Mouse (Mus musculus) cerebellum, adult 2 months (tissue): ENCODE measurements around the gene Olfr1347. TPM values are rescaled to one million over a fixed set of nuclear protein-coding genes. Genes with fewer than 3 reads are reported as not detected.

Experiments used
- DNase-seq, 2 experiments: peaks; one replicate each; pipeline ENCODE4 v3.0.0; 2021
- H3K27ac ChIP-seq: fragments of 200-500 bp; 2 replicates; pipeline ENCODE4 v1.5.1; 2012; ENCODE audit warnings: low read length, control low read depth, inconsistent platforms; ENCODE audit not compliant: insufficient read depth
- H3K27me3 ChIP-seq: fragments of 200-500 bp; 2 replicates; pipeline ENCODE4 v1.6.1; 2012; ENCODE audit warnings: inconsistent platforms, mild to moderate bottlenecking, low read length, moderate library complexity; ENCODE audit not compliant: control insufficient read depth, insufficient read depth
- H3K4me1 ChIP-seq: fragments of 200-500 bp; 2 replicates; pipeline ENCODE4 v1.6.1; 2011; ENCODE audit warnings: low read length; ENCODE audit not compliant: control insufficient read depth, insufficient read depth
- H3K4me3 ChIP-seq: fragments of 200-500 bp; replicated peaks from 2 replicates; pipeline ENCODE3; 2011; ENCODE audit warnings: mild to moderate bottlenecking, low read depth, low read length, control low read depth; ENCODE audit not compliant: insufficient read depth
- CTCF ChIP-seq: fragments of 200-500 bp; IDR thresholded peaks from 2 replicates; pipeline ENCODE4 v1.5.1; 2011; ENCODE audit warnings: low read depth, mild to moderate bottlenecking, control low read depth, low read length, moderate library complexity, borderline replicate concordance; ENCODE audit not compliant: insufficient read depth
- POLR2A ChIP-seq: fragments of 200-500 bp; IDR thresholded peaks from 2 replicates; pipeline ENCODE4 v1.6.1; 2011; ENCODE audit warnings: low read length, control low read depth, borderline replicate concordance; ENCODE audit not compliant: insufficient read depth
- WGBS: fragments of 180-500 bp; shearing (Covaris S2); methylation state at CpG from one replicate; pipeline ENCODE4 v1.1.7; 2018; 5-methylcytosine and 5-hydroxymethylcytosine counted together
- polyA plus RNA-seq: library from polyadenylated mRNA; depleted of rRNA; stranded (reverse); fragments of >200 nt; gene quantifications from 2 replicates; pipeline ENCODE4 v1.2.3, GENCODE M21; 2012; rRNA removed

The Olfr1347 gene
- polyA plus RNA-seq, 1 experiment = not detected

DNA sequence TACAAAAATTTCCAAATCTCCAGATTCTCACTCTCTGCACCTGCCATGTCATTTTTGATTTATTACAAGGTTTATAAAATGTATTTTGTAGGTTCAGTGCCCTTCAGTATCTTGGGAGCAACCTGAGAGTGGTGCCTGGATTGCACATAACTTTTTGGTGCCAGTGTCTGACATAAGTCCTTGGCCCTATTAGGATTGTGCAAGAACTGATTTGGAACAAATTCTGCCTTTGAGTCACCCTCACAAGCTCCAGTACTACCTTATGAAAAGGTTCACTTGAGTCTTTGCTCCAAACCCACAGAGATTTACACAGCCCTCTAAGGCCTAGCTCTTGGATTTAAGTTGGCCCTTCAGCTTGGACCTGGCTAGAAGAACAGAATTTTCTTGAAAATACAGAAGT lies 32.6 kb downstream of the Olfr1347 start, which contains the start of gene Olfr1346:
TSS of gene Olfr1346 (plus strand) at position 151 of the 400 bp plus-strand sequence.
- no peak within 1 kb of the TSS for H3K27ac ChIP-seq
- H3K4me3 ChIP-seq = no peak within 1 kb of the TSS
- no peak for TF ChIP-seq POLR2A
- no peak for TF ChIP-seq CTCF
- H3K27me3 ChIP-seq = no peaks in the 10 kb centered on the region
- H3K4me1 ChIP-seq = no peaks in the 10 kb centered on the region
- no peak for DNase-seq

DNA sequence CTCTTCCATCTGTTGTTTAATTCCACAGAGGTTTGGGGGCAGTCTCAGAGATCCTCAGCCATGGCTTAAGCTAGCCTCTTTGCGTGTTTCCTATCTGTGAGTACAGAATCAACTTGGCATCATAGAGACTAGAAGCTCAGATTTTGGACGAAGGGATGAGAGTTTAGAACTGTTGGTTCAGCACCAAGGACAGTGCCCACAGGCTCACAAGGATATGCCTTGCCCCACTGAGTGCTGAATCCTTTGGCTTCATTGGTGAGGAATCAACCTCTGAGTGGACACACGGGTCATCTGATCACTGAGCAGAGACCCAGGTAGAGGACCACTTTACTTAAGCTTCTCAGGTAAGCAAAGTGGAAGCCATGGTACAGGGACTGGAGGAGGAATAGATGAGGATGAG lies 43.2 kb downstream of the Olfr1347 start:
- DNase-seq = no peak
- Histone ChIP-seq H3K4me3 (no peak overlapping the region), H3K4me1 (no peaks in the 10 kb centered on the region), H3K27me3 (no peaks in the 10 kb centered on the region), H3K27ac (no peak overlapping the region)
- 23% methylated on average over 3 of the region's 3 CpGs for WGBS
- TF ChIP-seq POLR2A (no peak), CTCF (no peak)

DNA sequence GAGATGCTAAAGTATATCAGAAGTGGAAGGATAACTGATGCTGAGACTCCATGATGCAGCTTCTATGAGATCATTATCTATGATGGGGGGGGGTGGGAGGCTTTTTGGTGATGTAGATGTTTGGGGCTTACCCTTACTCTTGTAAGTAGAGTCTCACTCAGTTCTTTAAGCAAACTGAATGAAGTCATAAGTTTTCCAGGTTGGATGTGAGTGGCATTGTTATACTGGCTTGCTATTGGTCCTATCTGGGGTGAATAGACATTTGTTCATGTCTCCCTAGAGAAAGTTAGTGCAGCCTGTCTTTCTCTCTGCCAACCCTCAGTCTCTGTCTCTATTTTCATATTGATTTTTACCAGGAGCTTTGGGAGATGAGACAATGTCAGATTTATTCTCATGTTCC lies 43.7 kb downstream of the Olfr1347 start, which contains the start of gene Olfr1336:
TSS of gene Olfr1336 (plus strand) at position 301 of the 400 bp plus-strand sequence.
- TF ChIP-seq CTCF (no peak), POLR2A (no peak)
- DNase-seq = no peak
- no peaks in the 10 kb centered on the region for H3K4me1 ChIP-seq
- H3K27ac ChIP-seq = no peak within 1 kb of the TSS
- no peaks in the 10 kb centered on the region for H3K27me3 ChIP-seq
- H3K4me3 ChIP-seq = no peak within 1 kb of the TSS

DNA sequence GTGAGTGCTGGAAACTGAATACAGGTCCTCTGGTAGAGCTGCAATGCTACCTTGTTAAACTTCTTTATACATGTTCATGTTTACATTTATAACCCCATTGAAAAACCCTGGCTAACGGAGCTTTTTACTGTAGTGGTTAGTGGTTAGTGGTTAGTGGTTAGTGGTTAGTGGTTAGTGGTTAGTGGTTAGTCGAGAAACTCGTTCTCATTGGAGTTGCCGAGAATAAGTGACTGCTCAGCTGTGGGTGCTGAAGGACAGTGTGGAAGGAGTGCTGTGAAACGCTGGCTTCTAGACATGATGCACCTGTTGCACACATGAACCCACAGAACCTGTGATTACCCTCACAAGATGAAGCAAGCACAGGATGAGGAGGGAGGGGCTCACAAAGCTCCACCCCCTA lies 51.8 kb downstream of the Olfr1347 start:
- no peak for TF ChIP-seq POLR2A
- no peak for TF ChIP-seq CTCF
- WGBS = 91% methylated on average over 5 of the region's 5 CpGs
- H3K4me1 ChIP-seq = no peaks in the 10 kb centered on the region
- no peak for DNase-seq
- no peak overlapping the region for H3K27ac ChIP-seq
- H3K27me3 ChIP-seq = no peaks in the 10 kb centered on the region
- H3K4me3 ChIP-seq = no peak overlapping the region

DNA sequence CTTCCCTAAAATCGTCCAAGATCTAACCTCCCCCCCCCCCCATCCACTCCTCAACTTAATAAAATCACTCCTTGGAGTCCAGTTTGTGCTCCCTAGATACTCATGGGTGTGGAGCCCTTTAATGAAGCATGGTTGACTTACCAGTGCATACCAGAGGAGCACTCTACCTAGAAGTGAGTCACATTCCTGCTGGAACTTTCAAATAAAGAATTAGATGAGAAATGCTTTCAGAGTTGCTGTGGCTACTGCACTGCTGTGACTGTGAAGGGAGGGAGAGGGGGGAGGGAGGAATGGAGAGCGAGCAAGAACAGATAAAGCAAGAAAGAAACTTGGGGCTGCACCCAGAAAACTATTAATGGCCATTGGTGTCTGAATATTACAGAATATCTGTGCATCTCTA lies 58.4 kb downstream of the Olfr1347 start:
- no peak overlapping the region for H3K4me3 ChIP-seq
- 28% methylated on average over 2 of the region's 2 CpGs for WGBS
- no peak overlapping the region for H3K27ac ChIP-seq
- no peak for TF ChIP-seq POLR2A
- TF ChIP-seq CTCF = no peak
- H3K4me1 ChIP-seq = no peaks in the 10 kb centered on the region
- no peaks in the 10 kb centered on the region for H3K27me3 ChIP-seq
- no peak for DNase-seq

DNA sequence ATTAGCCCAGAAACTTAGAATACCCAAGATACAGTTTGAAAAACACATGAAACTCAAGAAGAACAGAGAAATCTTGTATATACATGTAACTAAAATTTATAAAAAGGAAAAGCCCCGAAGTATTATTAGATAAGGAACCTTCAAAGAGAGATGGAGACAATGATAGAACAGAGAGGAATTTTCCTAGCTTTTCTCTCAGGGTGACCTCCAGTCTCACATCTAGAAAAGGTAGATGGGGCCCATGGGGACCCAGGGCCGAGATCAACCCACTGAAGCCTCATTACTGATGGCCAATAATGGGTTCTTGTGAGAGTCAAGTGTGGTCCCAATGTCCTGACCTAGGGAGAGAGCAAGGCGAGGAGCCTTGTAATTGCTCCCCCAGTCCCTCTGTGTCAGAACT lies 61.2 kb downstream of the Olfr1347 start, which contains the start of gene Olfr1344:
TSS of gene Olfr1344 (plus strand) at position 301 of the 400 bp plus-strand sequence.
- DNase-seq = no peak
- no peak for TF ChIP-seq POLR2A
- no peak for TF ChIP-seq CTCF
- Histone ChIP-seq H3K27ac (no peak within 1 kb of the TSS), H3K4me3 (no peak within 1 kb of the TSS), H3K27me3 (no peaks in the 10 kb centered on the region), H3K4me1 (no peaks in the 10 kb centered on the region)
- 79% methylated on average over 3 of the region's 3 CpGs for WGBS

Other genes starting within 250 kb of the Olfr1347 start
- not detected in 2 replicates for gene Epp13, start 247.0 kb downstream of the Olfr1347 start, polyA plus RNA-seq
- 7.9 and 8.8 TPM in 2 replicates for gene Zfp667, start 213.2 kb downstream of the Olfr1347 start, polyA plus RNA-seq
- gene Zfp583, start 168.5 kb downstream of the Olfr1347 start, polyA plus RNA-seq = 5.6 and 6.9 TPM in 2 replicates
- gene Gm3854, start 156.0 kb downstream of the Olfr1347 start, polyA plus RNA-seq = 3.0 and 3.2 TPM in 2 replicates
- gene Zfp78, start 136.5 kb downstream of the Olfr1347 start, polyA plus RNA-seq = 4.7 and 5.6 TPM in 2 replicates
- 8.7 and 9.4 TPM in 2 replicates for gene Zfp28, start 116.5 kb downstream of the Olfr1347 start, polyA plus RNA-seq
- gene Smim17, start 101.0 kb downstream of the Olfr1347 start, polyA plus RNA-seq = 16.1 and 19.1 TPM in 2 replicates
- 0.22 and 0.31 TPM in 2 replicates for gene Gm20715, start 89.5 kb downstream of the Olfr1347 start, polyA plus RNA-seq
- 2.3 and 2.7 TPM in 2 replicates for gene Olfr1344, start 61.1 kb downstream of the Olfr1347 start, polyA plus RNA-seq
- not detected in 2 replicates for gene Olfr1336, start 43.6 kb downstream of the Olfr1347 start, polyA plus RNA-seq
- gene Olfr1346, start 32.7 kb downstream of the Olfr1347 start, polyA plus RNA-seq = not detected in 2 replicates
- not detected in 2 replicates for gene Olfr5, start 12.8 kb downstream of the Olfr1347 start, polyA plus RNA-seq
- gene Olfr1348, start 9.0 kb upstream of the Olfr1347 start, polyA plus RNA-seq = not detected in 2 replicates
- gene Olfr1349, start 23.2 kb upstream of the Olfr1347 start, polyA plus RNA-seq = not detected in 2 replicates
- not detected in 2 replicates for gene Olfr1350, start 65.1 kb upstream of the Olfr1347 start, polyA plus RNA-seq
- 4.4 and 5.6 TPM in 2 replicates for gene Zim1, start 196.7 kb upstream of the Olfr1347 start, polyA plus RNA-seq
- 195 TPM in 2 replicates for gene Peg3, start 230.7 kb upstream of the Olfr1347 start, polyA plus RNA-seq
- gene Usp29, start 230.8 kb upstream of the Olfr1347 start, polyA plus RNA-seq = 17.1 and 17.8 TPM in 2 replicates